Comparison of ENCODE assay signal across 27 mouse cellular contexts in genomic region chr8:122880302-122880701, GRCm38 (mm10). TPM values are rescaled to one million over a fixed set of nuclear protein-coding genes. Genes with fewer than 3 reads are reported as not detected.
DNase-seq lines count a peak whose midpoint lies in the region; ATAC-seq lines count a peak whose summit lies in the region.
"Had no signal": no experiment of that assay in that cellular context is flagged by ENCODE, and none has a peak within 500 bp of the region (broad histone marks: within the 10 kb centered on the region; RNA-seq: fewer than 3 reads in every experiment).

No protein-coding gene starts in this region.

- WGBS in kidney, embryonic 14.5 days: 40% methylated on average over 3 of the region's 3 CpGs
- 77% methylated on average over 3 of the region's 3 CpGs for WGBS in midbrain, embryonic 14.5 days

- H3K27ac ChIP-seq in kidney, embryonic 14.5 days (ENCODE audit: low read depth, low read length): no peak overlapping the region
- H3K27ac ChIP-seq in midbrain, embryonic 14.5 days (replicated peaks; ENCODE audit: low read depth, low read length): no peak overlapping the region
- H3K27ac ChIP-seq: embryonic facial prominence, embryonic 10.5 days; embryonic facial prominence, embryonic 13.5 days; forebrain, embryonic 12.5 days; forebrain, embryonic 15.5 days; hindbrain, embryonic 12.5 days; hindbrain, embryonic 15.5 days had no signal

- peak; percentile 72 for DNase-seq in brain, adult 2 months (ENCODE audit: low read depth, low spot score)
- DNase-seq in cerebellum, adult 18-20 months: peak; percentile 67 to 79
- DNase-seq in cerebellum, adult 9-10 months: peak; percentile 74
- DNase-seq in cerebellum, postnatal 14 days: peak; percentile 73 to 74
- DNase-seq in adrenal gland, postnatal 25 days: no peak
- DNase-seq in spleen, adult 18-20 months: no peak
- DNase-seq in midbrain, embryonic 14.5 days: no peak
- DNase-seq: adrenal gland, postnatal 14 days; embryo, embryonic 11 days; gastrocnemius, postnatal 10 days; heart, adult 11 months; kidney, adult 2 months had no signal

- H3K4me1 ChIP-seq in kidney, embryonic 14.5 days (ENCODE audit: control insufficient read depth, insufficient read depth, low read length): no peaks in the 10 kb centered on the region
- H3K4me1 ChIP-seq in midbrain, embryonic 14.5 days (ENCODE audit: control insufficient read depth, insufficient read depth, low read length): no peaks in the 10 kb centered on the region
- H3K4me1 ChIP-seq: forebrain, embryonic 12.5 days; forebrain, embryonic 15.5 days; hindbrain, embryonic 12.5 days; hindbrain, embryonic 15.5 days had no signal

- H3K36me3 ChIP-seq in kidney, embryonic 14.5 days (ENCODE audit: control insufficient read depth, insufficient read depth, low read length): peaks cover 31% of the 10 kb centered on the region
- peaks cover 36% of the 10 kb centered on the region for H3K36me3 ChIP-seq in midbrain, embryonic 14.5 days (ENCODE audit: control insufficient read depth, insufficient read depth, low read length)

- no peak overlapping the region for H3K4me3 ChIP-seq in kidney, embryonic 14.5 days (ENCODE audit: low read length)
- no peak overlapping the region for H3K4me3 ChIP-seq in midbrain, embryonic 14.5 days (replicated peaks; ENCODE audit: low read depth, low read length)
- H3K4me3 ChIP-seq: embryonic facial prominence, embryonic 10.5 days; embryonic facial prominence, embryonic 13.5 days; erythroblast, embryonic 14.5 days; forebrain, embryonic 12.5 days; forebrain, embryonic 15.5 days; hindbrain, embryonic 12.5 days; hindbrain, embryonic 15.5 days had no signal

- H3K9me3 ChIP-seq in kidney, embryonic 14.5 days (ENCODE audit: control insufficient read depth, low read length): no peaks in the 10 kb centered on the region
- no peaks in the 10 kb centered on the region for H3K9me3 ChIP-seq in midbrain, embryonic 14.5 days (ENCODE audit: control insufficient read depth, low read length)
- H3K9me3 ChIP-seq: embryonic facial prominence, embryonic 10.5 days; embryonic facial prominence, embryonic 13.5 days; forebrain, embryonic 12.5 days; forebrain, embryonic 15.5 days; hindbrain, embryonic 12.5 days; hindbrain, embryonic 15.5 days had no signal

- H3K9ac ChIP-seq in kidney, embryonic 14.5 days (ENCODE audit: low read depth, low read length): no peak overlapping the region
- no peak overlapping the region for H3K9ac ChIP-seq in midbrain, embryonic 14.5 days (replicated peaks; ENCODE audit: low read length)
- H3K9ac ChIP-seq: embryonic facial prominence, embryonic 13.5 days; forebrain, embryonic 12.5 days; forebrain, embryonic 15.5 days; hindbrain, embryonic 12.5 days; hindbrain, embryonic 15.5 days had no signal

- no peak overlapping the region for H3K4me2 ChIP-seq in kidney, embryonic 14.5 days (replicated peaks; ENCODE audit: low read depth, low read length)
- no peak overlapping the region for H3K4me2 ChIP-seq in midbrain, embryonic 14.5 days (ENCODE audit: low read length)
- H3K4me2 ChIP-seq: embryonic facial prominence, embryonic 13.5 days; forebrain, embryonic 12.5 days; forebrain, embryonic 15.5 days; heart, embryonic 11.5 days; hindbrain, embryonic 12.5 days; hindbrain, embryonic 15.5 days had no signal

- ATAC-seq in kidney, embryonic 14.5 days (ENCODE audit: low FRiP score, low TSS enrichment): no peak
- ATAC-seq in midbrain, embryonic 14.5 days (ENCODE audit: low FRiP score, low TSS enrichment): no peak
- ATAC-seq: CD4-positive, CD25-positive, alpha-beta regulatory T cell, adult 4 months; forebrain, embryonic 15.5 days; intestine, postnatal 0 days had no signal

- H3K27me3 ChIP-seq in kidney, embryonic 14.5 days (ENCODE audit: control insufficient read depth, insufficient read depth, low read length): no peaks in the 10 kb centered on the region
- H3K27me3 ChIP-seq in midbrain, embryonic 14.5 days (ENCODE audit: control insufficient read depth, insufficient read depth, low read length): no peaks in the 10 kb centered on the region
- H3K27me3 ChIP-seq: embryonic facial prominence, embryonic 13.5 days; forebrain, embryonic 12.5 days; forebrain, embryonic 15.5 days; hindbrain, embryonic 12.5 days; hindbrain, embryonic 15.5 days had no signal

RNA-seq across cellular contexts. Expression of gene Cdh15, which starts 32.5 kb away (rescaled TPM):
- total RNA-seq in adrenal gland, postnatal 25 days (2021): 0.55 TPM in 1 of 2 replicates, not detected in the other
- 1.1 and 1.2 TPM in 2 replicates for polyA plus RNA-seq in kidney, embryonic 14.5 days (2014; fragmentation: Nextera tagmentation; extraction: Ambion mirVana)
- 1.5 and 2.6 TPM in 2 replicates for polyA plus RNA-seq in midbrain, embryonic 14.5 days (2014; fragmentation: Nextera tagmentation; extraction: Ambion mirVana)
- total RNA-seq: common myeloid progenitor, adult 5-6 weeks; heart, postnatal 25 days; hematopoietic stem cell, adult 5-6 weeks had no signal
- polyA plus RNA-seq: erythroblast, embryonic 14.5 days; heart, postnatal 0 days had no signal

Comparison
In these comparisons a context has a peak if more than half of its experiments do, and no peak if none do; other contexts are left out.
1. DNase-seq: peak in brain, adult 2 months (single experiment), cerebellum, adult 18-20 months (2 of 2), cerebellum, adult 9-10 months (single experiment) and cerebellum, postnatal 14 days (2 of 2); none in adrenal gland, postnatal 25 days (single experiment), spleen, adult 18-20 months (0 of 2) and midbrain, embryonic 14.5 days (single experiment).